Mouse (Mus musculus): ENCODE results near the gene Kcnh2.

- no peak for TF ChIP-seq CTCF (IDR thresholded peaks at IDR 0.05; ENCODE audit: low read depth, low read length)
- no peak for TF ChIP-seq GATA1 (IDR thresholded peaks at IDR 0.05; ENCODE audit: borderline replicate concordance, low read length)
- peak; percentile 52 for TF ChIP-seq TAL1 (conservative IDR thresholded peaks at IDR 0.05; ENCODE audit: low read depth, low read length)
- TF ChIP-seq POLR2AphosphoS5 (IDR thresholded peaks at IDR 0.05; ENCODE audit: insufficient replicate concordance, low read depth, low read length): no peak
Measured at GRCm38 (mm10) chr5:24343379-24343778, 8.0 kb downstream of the Kcnh2 start.
